Mouse (Mus musculus) hindbrain, embryonic 12.5 days (tissue): ENCODE data around the gene Hpse. TPM values are rescaled to one million over a fixed set of nuclear protein-coding genes. Genes with fewer than 3 reads are reported as not detected.

Source experiments
- ATAC-seq: fragments of 200-750 bp; cut with Nextera tagmentation; 2 replicates; pipeline ENCODE4 v1.8.0; 2017; ENCODE audit warnings: moderate TSS enrichment; ENCODE audit not compliant: low FRiP score
- H3K27ac ChIP-seq: fragments of 300-500 bp; sonication (generic); 2 replicates; pipeline ENCODE4 v1.5.1; 2016; ENCODE audit warnings: mild to moderate bottlenecking
- H3K27me3 ChIP-seq: fragments of 300-500 bp; sonication (generic); 2 replicates; pipeline ENCODE4 v1.6.1; 2016; ENCODE audit warnings: mild to moderate bottlenecking
- H3K36me3 ChIP-seq: fragments of 300-500 bp; sonication (generic); 2 replicates; pipeline ENCODE4 v1.6.1; 2016; ENCODE audit warnings: mild to moderate bottlenecking
- H3K4me1 ChIP-seq: fragments of 300-500 bp; sonication (generic); 2 replicates; pipeline ENCODE4 v1.6.1; 2016
- H3K4me2 ChIP-seq: fragments of 300-500 bp; sonication (generic); replicated peaks from 2 replicates; pipeline ENCODE4 v1.6.1; 2016; ENCODE audit warnings: mild to moderate bottlenecking
- H3K4me3 ChIP-seq: fragments of 300-500 bp; sonication (generic); 2 replicates; pipeline ENCODE4 v1.5.1; 2016; ENCODE audit warnings: mild to moderate bottlenecking
- H3K9ac ChIP-seq: fragments of 300-500 bp; sonication (generic); 2 replicates; pipeline ENCODE4 v1.6.1; 2016; ENCODE audit warnings: mild to moderate bottlenecking, moderate library complexity
- H3K9me3 ChIP-seq: fragments of 300-500 bp; sonication (generic); replicated peaks from 2 replicates; pipeline ENCODE4 v1.6.1; 2016; ENCODE audit warnings: mild to moderate bottlenecking
- WGBS: fragments of 180-500 bp; shearing (Covaris S2); methylation state at CpG from one replicate; pipeline ENCODE4 v1.1.7; 2016; 5-methylcytosine and 5-hydroxymethylcytosine counted together
- polyA plus RNA-seq: library from polyadenylated mRNA; unstranded; fragments of >200 nt; fragmentation: Nextera tagmentation; extraction: Ambion mirVana; gene quantifications from 2 replicates; pipeline ENCODE4 v1.2.1, GENCODE M21; 2016

Hpse gene
- polyA plus RNA-seq, 1 experiment from 2014 or later, result 2.6 TPM

- Histone ChIP-seq H3K27me3 (no peaks in the 10 kb centered on the region), H3K9me3 (no peaks in the 10 kb centered on the region), H3K4me3 (no peak overlapping the region), H3K9ac (no peak overlapping the region), H3K27ac (no peak overlapping the region), H3K4me1 (no peaks in the 10 kb centered on the region), H3K36me3 (no peaks in the 10 kb centered on the region), H3K4me2 (no peak overlapping the region)
- no peak for ATAC-seq
- 90% methylated on average over 8 of the region's 8 CpGs for WGBS
Observed at GRCm38 (mm10) chr5:100632540-100633129, 86.9 kb downstream of the Hpse start.

Other genes starting within 250 kb of the Hpse start
- 14.1 and 14.4 TPM in 2 replicates for gene Lin54, start 219.1 kb downstream of the Hpse start, polyA plus RNA-seq
- gene Cops4, start 201.4 kb downstream of the Hpse start, polyA plus RNA-seq, result 185 and 195 TPM in 2 replicates
- 1.8 and 3.0 TPM in 2 replicates for gene Plac8, start 147.5 kb downstream of the Hpse start, polyA plus RNA-seq
- 44.6 and 46.8 TPM in 2 replicates for gene Coq2, start 44.6 kb downstream of the Hpse start, polyA plus RNA-seq
- 25.3 and 28.1 TPM in 2 replicates for gene Helq, start 78.9 kb upstream of the Hpse start, polyA plus RNA-seq
- gene Mrps18c, start 78.9 kb upstream of the Hpse start, polyA plus RNA-seq, result 138 and 155 TPM in 2 replicates
- 21.6 and 23.4 TPM in 2 replicates for gene Abraxas1, start 101.2 kb upstream of the Hpse start, polyA plus RNA-seq
- gene Gpat3, start 126.0 kb upstream of the Hpse start, polyA plus RNA-seq, result 0.74 and 1.4 TPM in 2 replicates